Mouse (Mus musculus): ENCODE data around the gene Tpte.
"Not testable (repeated sequence)": the region's sequence is repeated elsewhere in the genome, so short reads cannot be mapped to it uniquely, and the experiment has no call there.

Tpte gene

DNA sequence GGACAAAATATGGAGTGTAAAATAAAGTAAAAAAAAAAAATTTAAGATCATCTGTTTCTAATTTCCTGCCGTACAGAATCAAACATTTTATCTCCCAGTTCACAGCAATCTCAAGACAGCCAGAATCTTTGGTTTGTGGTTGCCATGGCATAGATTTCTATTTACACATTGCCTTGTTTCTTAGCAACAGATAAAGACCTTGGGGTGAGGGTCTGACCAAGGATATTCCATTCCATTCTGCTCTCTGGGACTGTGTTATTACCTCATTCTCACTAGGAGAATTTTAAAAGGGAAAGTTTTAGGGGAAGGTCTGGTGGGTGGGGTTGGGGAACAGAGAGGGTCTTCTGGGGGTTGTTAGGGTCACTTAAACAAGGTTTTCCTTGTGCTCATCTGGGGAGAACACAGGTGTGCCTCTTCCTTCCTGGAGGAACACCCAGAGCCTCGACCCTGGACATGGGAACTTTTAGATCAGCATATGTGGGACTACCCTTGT is at the start of gene Tpte:
Gene Tpte, plus strand, starts transcription at position 443 of the 493 bp plus-strand sequence.
- DNase-seq (ENCODE audit: low spot score): no peak

DNA sequence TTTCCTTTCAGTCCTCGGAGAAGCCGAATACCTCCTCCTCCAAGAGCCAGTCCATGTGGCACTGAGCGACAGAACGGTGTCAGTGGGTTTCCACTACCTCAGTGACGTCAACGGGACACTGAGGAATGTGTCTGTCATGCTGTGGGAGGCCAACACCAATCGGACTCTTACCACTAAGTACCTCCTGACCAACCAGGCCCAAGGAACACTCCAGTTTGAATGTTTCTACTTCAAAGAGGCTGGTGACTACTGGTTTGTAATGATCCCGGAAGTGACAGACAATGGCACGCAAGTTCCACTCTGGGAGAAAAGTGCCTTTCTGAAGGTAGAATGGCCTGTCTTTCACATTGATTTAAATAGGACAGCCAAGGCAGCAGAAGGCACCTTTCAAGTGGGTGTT is 40.3 kb upstream of the Tpte start:
- no peak for DNase-seq (ENCODE audit: low spot score)

DNA sequence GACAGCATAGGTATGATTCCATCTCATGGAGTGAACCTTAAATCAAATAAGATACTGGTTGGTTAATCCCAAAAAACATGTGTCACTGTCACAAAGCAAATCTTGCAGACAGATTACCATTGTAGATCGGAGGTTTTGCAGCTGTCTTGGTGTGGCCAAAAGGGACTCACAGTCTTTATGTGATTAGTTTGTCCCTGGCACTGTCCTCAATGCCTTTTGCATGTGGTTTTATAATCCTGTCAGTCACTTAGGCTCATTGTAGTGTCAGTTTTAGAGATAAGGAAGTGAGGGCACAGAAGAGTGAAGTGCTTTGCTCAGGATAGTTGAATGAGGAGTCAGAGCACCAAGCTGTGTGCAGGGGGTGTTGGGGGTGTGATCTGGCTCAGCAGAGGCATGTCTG is 37.6 kb upstream of the Tpte start:
- DNase-seq (ENCODE audit: low spot score): no peak

GRCm38 (mm10) chr8:22247956-22248355 is 35.3 kb upstream of the Tpte start:
- no peak for DNase-seq (ENCODE audit: low spot score)

GRCm38 (mm10) chr8:22249080-22249479 is 34.2 kb upstream of the Tpte start:
- DNase-seq (ENCODE audit: low spot score): no peak

DNA sequence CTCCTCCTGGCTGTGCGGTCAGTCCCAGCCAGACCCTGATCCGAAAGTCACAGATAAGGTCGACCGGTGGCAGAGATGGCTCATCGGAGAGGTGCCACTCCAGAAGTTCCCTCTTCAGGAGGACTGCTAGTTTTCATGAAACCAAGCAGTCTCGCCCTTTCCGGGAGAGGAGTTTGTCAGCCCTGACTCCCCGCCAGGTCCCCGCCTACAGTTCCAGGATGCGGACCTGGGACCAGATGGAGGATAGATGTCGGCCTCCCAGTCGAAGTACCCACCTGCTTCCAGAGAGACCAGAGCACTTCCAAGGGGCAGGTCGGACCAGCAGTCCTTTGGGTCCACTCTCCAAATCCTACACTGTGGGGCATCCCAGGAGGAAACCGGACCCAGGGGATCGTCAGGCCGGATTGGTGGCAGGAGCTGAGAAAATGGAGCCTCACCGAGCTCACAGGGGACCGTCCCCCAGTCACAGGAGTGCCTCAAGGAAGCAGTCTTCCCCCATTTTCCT is 24.2 kb upstream of the Tpte start:
- no peak for DNase-seq (ENCODE audit: low spot score)

DNA sequence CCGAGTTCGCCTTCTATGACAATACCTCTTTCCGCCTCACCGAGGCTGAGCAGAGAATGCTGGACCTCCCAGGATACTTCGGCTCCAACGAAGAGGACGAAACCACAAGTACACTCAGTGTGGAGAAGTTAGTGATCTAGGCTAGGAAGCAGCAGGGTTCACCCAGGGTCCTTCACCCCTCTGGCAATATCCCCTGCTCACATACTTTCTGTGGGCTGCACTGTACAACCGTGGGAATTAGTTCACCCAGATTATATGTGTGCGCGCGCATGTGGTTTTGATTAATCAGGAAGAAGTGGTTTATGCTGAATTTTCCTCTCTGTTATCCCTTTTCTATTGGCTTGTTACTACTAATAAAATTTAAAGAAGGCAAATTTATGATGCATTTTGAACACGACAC is 23.7 kb upstream of the Tpte start:
- no peak for DNase-seq (ENCODE audit: low spot score)

- no peak for DNase-seq (ENCODE audit: low spot score)
These were observed 23.0 kb upstream of the Tpte start for GRCm38 (mm10) chr8:22260091-22260722.

GRCm38 (mm10) chr8:22262267-22262666 is 21.0 kb upstream of the Tpte start:
- DNase-seq (ENCODE audit: low spot score): no peak

- DNase-seq (ENCODE audit: low spot score): no peak
These were observed 18.9 kb upstream of the Tpte start for GRCm38 (mm10) chr8:22264292-22264691.

GRCm38 (mm10) chr8:22264787-22265186 is 18.5 kb upstream of the Tpte start:
- no peak for DNase-seq (ENCODE audit: low spot score)

- DNase-seq (ENCODE audit: low spot score): no peak
These were observed 18.0 kb upstream of the Tpte start for GRCm38 (mm10) chr8:22265194-22265593.

GRCm38 (mm10) chr8:22266809-22267208 is 16.4 kb upstream of the Tpte start:
- no peak for DNase-seq (ENCODE audit: low spot score)

GRCm38 (mm10) chr8:22273142-22273541 is 10.1 kb upstream of the Tpte start:
- DNase-seq (ENCODE audit: low spot score): no peak

DNA sequence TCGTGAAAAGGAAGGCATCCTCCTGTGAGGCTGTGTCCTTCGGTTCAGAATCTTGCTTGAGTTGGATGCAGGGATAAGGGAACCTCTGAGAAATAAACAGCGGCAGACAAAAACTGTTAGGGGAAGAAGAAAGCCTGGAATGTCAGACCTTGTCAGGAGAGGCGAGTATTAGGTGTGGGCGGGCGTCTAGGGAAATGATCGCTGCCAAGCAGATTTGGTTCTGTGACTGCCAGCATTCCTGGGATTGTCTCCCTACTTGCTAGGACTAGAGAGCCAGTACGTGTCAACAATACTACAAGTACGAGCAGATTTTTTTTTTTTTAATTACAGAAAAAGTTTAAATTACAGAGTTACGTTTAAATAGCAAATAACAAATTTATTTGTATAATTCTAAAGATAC is 8.6 kb upstream of the Tpte start:
- DNase-seq (ENCODE audit: low spot score): no peak

GRCm38 (mm10) chr8:22302326-22302725 is 19.1 kb downstream of the Tpte start:
- DNase-seq (ENCODE audit: low spot score): no peak

DNA sequence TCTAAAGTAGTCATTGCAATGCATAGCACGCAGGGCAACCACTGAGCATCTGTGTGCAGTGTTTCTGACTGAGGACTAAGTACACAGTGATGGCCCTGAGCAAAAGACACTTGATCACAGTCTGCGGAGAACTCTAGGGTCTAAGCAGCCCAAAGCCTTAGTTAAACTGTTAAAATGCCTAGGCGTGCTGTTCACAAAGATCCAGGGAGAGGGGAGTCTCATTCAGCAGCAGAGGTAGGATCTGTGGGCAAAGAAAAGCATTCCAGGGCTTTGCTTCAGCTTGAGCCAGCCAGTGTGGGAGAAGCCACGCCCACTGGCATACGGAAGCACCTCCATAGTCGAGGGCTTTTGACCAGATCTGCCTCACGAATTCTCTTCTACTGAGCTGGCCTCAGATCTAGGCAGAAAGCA is 19.7 kb downstream of the Tpte start:
- DNase-seq (ENCODE audit: low spot score): no peak

DNA sequence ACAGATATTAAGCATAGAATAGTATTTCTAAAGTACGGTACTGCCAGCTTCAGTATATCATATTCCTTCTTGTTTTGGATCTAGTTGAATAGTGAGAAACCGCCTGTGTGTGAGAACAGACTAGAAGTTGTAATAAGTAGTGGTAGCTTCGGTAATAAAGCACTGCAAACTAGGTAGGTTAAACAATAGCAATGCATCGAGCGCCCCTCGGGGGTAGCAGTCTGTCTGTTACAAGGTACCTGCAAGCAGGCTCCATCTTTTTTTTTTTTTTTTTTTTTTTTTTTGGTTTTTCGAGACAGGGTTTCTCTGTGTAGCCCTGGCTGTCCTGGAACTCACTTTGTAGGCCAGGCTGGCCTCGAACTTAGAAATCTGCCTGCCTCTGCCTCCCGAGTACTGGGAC is 20.8 kb downstream of the Tpte start:
- not testable (repeated sequence) for DNase-seq (ENCODE audit: low spot score)

- DNase-seq (ENCODE audit: low spot score): no peak
These were observed 23.8 kb downstream of the Tpte start for GRCm38 (mm10) chr8:22306999-22307398.

GRCm38 (mm10) chr8:22311446-22311845 is 28.2 kb downstream of the Tpte start:
- DNase-seq (ENCODE audit: low spot score): peak; percentile 4

DNA sequence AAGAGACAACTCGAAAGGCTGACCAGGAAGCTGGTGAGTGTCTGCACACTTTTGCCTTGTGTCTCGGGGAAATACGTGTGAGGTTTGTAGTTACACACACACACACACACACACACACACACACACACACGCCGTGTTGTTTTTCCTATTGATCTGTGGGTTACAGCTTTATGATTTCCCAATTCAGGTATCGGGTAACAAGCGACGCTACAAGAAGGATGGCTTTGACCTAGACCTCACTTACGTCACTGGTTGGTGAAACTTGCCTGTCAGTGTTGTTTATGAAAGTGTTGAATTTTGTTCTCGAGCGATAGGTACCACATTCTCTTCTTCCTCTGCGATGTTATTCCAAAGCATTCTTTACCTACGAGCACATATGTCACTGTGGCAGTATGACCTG is 52.2 kb downstream of the Tpte start:
- DNase-seq (ENCODE audit: low spot score): no peak

GRCm38 (mm10) chr8:22359359-22359758 is 76.1 kb downstream of the Tpte start:
- DNase-seq (ENCODE audit: low spot score): no peak

GRCm38 (mm10) chr8:22359882-22360281 is 76.6 kb downstream of the Tpte start:
- no peak for DNase-seq (ENCODE audit: low spot score)

DNA sequence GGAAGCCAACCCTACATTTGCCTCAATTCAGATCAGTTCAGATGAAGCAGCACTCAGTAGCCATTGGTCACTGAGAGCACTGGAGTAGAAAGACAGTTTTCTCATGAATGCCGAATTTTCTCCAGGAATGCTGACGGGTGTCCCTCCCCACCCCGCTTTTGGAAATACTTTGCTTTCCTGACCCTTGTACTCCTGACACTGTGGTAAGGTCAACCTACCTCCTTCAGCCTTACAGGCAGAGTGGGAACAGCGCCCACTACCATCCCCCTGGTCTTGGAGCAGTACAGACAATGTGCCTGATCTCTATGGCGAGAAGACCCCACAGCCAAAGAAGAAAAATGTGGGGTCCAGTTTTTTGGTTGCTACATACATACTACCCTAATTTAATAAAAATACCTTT is 93.1 kb downstream of the Tpte start:
- DNase-seq (ENCODE audit: low spot score): no peak

Data from c-Kit-positive CD71-positive TER-119-positive erythroid progenitor cells, embryonic 14.5 days (primary cell).